Mouse (Mus musculus): ENCODE results near the gene Med18.

- TF ChIP-seq CTCF (IDR thresholded peaks at IDR 0.05; ENCODE audit: borderline replicate concordance, control insufficient read depth, extremely low read depth, insufficient read depth, low read length, poor library complexity) (no peak), POLR2A (IDR thresholded peaks at IDR 0.05; ENCODE audit: control insufficient read depth, extremely low read depth, insufficient read depth, low read length, poor library complexity) (no peak)
These were observed 43.2 kb downstream of the Med18 start for GRCm38 (mm10) chr4:132420471-132420870.

Measured in thymus, adult 2 months (tissue).